Mouse (Mus musculus): Measurements from ENCODE around the gene Cdk4. TPM values are rescaled to one million over a fixed set of nuclear protein-coding genes. Genes with fewer than 3 reads are reported as not detected.

Gene Cdk4
- total RNA-seq (2021) = 100 to 1,000 TPM; 211 to 221 TPM

DNA sequence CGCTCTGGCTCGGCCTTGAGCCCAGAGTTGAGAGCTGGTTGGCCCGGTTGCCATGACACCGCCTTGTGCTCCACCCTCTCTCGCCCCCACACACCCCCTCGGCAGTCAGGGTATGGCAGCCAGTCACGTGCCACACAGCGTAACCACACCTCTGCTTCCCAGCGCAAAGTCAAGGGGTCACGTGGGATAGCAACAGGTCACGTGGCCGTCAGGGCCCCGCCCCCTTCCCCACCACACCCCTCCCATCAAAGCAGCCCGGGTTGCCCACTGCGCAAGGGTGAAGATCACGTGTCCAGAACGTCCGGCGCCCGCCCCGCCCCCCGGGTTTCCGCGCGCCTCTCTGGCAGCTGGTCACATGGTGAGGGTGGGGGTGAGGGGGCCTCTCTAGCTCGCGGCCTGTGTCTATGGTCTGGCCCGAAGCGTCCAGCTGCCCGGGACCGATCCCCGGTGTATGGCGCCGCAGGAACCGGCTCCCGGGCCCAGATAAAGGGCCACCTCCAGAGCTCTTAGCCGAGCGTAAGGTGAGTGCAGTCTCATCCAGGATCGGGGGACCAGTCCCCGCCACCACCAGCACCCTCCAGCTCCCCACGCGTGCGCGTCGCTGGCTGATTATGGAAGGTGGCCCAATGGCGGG is at the start of gene Cdk4:
TSS of gene Cdk4 (plus strand) at position 296 of the 634 bp plus-strand sequence.
- intact Hi-C loops (cut with DNase I) = no loop called here
- peak; percentile 100 for DNase-seq

DNA sequence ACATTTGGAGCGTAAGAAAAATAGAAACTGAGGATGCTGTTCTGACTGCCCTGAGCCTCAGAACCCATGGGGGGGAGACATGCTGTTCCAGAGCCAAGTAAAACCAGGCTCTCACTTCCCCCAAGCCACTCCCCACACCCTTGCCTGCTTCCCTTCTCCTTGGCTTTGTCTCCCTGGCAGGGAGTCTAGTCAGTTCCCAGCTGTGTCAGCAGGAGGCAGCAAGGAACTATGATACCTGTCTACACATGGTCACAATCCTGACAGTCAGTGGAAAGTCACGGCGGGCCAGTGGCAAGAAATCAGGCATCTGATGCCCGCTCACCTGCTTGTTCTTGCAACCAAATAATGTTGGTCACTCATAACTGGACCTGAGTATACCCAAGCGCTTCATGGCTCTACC is 46.8 kb upstream of the Cdk4 start:
- intact Hi-C loops (cut with DNase I) = no loop called here
- DNase-seq = no peak

DNA sequence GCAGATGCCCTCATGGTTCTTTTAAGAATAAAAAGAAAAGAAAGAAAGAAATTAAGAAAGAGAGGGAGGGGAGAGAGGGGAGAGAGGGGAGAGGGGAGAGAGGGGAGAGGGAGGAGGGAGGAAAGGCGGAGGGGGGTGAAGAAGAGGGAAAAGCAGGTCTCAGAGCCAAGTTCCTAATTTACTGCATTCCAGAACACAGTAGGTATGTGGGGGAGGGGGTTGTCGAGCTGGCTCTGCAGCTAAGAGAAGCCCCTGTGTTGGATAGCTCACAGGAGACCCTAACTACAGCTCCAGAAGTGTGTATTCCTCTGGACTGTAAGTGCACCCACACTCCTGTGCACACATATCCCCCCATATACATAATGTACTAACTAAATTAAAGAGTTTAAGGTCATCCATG is 46.3 kb upstream of the Cdk4 start:
- intact Hi-C loops (cut with DNase I) = no loop called here
- DNase-seq = no peak

DNA sequence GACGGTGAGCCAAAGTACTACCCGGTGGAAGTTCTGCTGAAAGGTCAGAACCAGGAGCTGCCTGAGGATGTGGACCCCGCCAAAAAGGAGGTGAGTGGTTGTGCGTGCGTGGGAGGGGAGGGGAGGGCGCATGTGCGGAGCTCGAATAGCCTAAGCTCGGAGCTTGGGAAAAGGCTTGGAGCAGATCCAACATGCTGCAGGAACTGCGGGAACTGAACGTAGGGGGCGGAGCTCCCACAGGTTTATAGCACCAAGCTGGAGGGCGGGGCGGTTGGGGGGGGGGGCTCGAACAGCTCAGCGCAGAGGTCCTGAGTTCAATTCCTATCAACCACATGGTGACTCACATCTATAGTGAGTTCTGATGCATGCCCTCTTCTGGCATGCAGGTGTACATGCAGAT is 44.9 kb upstream of the Cdk4 start:
- intact Hi-C loops (cut with DNase I) = no loop called here
- no peak for DNase-seq

DNA sequence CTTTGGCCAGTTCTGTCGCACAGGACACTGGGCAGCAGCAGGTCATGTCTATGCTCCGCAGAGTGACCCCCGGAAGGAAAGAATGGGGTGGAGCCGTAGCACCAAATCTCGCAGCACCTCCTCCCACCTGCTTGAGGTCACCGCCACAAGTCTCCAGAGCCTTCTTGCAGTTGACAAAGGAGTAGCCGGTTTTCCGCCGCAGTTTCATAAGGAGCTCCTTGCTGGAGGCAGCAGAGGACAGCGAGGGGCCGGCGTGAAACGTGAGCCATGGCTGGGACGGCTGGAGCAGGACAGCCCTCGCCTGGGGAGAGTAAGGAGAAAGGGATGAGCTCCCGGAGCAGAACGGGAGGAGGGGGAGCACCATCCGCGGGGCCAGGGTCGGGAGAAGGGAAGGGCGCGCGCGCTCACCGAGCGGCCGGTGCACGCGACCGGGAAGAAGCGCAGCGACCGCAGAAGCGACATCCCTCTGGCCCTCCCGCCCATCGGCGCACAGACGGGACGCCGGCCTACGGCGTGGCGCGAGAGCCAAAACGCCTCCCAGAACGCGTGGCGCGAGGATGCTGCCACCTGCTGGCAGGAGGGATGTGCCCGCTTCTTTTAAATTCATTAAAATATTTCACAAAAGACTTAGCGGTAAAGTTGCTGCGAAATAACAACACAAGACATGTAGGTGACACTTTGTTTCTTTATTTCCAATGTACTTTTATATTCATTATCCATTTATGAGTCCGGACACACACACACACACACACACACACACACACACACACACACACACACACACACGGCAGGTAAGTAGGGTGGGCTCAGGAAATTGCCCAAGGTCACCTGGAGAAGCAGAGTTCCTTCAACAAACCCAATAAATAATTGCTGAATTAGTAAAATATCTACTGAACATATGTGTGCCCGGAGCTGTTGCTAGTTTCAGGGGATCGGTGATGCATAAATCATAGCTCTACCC is 32.7 kb upstream of the Cdk4 start, which contains the start of gene Tsfm:
TSS of gene Tsfm (minus strand) at position 505 of the 961 bp plus-strand sequence.
- intact Hi-C loops (cut with DNase I) = loop anchor here (5.0 kb wide), 1 partner anchor 113 kb away; no protein-coding TSS in a partner anchor
- peak; percentile 94 for DNase-seq

DNA sequence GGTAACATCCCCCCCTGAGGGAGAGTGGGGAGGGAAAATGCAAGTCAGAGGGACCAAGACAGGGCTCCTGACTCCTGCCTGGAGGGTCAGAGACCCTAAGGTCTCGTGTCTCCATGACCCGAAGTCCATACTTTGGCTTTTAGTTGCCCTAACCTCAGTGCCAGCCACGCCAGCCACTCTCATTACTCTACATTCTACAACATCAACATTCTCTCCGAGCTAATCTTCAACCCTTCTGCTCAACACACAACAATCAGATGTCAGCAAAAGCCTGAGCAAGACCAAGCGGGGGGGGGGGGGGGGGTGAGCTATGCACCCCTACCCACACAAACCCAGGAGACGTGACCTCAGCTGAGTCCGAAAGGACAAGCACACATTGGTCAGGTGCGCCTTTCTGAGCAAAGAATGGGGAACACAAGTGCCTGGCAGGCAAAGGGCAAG is 30.0 kb upstream of the Cdk4 start:
- intact Hi-C loops (cut with DNase I) = loop anchor here (5.0 kb wide), 1 partner anchor 116 kb away; no protein-coding TSS in a partner anchor
- no peak for DNase-seq

DNA sequence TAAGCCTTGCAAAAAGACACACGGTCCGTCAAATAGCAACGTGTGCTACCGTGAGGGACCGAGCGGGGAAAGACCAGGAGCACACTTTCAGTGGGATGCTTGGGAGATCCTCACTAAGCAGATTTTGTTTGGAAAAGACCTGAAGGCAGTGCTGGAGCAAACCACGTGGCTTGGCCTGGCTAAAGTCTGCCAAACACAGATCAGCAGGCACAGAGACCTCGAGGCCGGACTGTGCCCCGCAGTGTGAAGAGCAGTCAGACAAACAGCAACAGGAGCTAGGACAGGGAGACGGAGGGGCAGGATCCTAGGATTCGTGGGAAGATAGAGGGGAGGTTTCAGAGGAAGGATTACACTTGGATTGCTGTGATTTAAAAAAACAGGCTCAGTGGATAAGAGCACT is 27.1 kb upstream of the Cdk4 start:
- no peak for DNase-seq
- intact Hi-C loops (cut with DNase I) = no loop called here

DNA sequence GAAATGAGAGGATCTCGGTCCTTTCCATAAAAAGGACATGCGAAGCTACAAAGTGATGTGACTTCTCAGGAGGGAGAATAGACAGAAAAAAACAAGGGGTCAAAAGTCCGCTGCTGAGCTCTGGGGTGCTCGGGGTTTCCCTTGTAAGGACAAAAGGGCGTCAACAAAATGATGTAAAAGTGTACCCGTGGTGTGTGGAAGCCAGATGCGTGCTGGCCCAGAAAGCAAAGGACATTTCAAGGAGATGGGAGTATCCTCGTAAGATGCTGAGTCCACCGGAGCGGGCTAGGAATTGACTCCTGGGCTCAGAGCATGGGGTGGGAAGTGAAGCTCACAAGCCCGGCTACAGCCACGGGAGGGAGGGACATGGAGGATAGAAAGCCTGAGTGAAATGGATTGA is 25.7 kb upstream of the Cdk4 start:
- DNase-seq = no peak
- intact Hi-C loops (cut with DNase I) = no loop called here

DNA sequence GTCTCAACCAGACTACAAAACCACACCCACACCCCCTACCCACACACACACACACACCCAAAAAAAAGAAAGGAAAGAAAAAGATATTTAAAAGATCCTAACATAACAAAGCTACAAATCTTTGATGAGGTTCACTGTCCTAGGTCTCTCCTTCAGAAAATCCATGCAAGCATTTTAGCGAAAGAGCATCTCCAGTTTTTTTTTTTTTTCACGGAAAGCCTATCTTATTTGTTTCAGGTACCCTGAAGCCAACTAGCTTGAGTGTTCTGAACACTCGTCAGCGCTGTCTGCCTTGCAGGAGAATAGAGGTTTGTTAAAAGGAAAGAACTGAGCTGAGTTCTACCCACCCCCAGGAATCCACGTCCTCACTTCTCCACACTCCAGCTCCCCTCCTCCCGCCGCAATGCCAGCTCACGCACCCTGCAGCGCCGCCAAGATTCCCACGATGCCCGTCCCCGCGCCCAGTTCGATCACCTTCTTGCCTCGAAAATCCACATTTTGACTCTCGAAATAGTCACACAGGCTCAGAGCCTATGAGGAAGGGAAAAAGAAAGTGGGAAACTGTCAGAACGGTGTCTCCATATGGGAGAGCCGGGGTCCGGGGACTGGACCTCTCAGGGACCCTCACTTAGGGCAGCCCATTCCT is 22.6 kb upstream of the Cdk4 start:
- DNase-seq = no peak
- intact Hi-C loops (cut with DNase I) = no loop called here

DNA sequence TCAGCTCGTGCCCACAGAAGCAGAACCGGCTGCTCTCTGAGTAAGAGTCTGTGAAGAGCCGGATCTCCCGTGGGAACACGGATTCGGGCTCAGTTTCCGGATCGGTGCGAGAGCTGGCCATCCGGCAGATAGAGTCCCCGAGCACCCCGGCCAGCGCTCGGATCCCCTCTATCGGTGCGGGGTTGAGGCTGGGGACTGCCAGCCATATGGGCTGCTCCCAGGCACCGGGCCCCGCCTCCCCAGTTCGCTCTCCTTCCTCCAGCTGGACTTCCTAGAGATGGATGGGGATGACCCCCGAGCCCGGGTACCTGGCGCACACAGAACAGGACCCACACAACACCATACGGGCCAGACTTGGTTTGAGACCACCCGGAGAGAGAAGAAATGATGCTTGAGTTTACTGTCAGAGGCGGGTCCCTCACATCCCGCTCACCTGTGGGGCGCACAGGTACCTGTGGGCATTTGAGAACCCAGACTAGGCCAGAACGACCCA is 22.0 kb upstream of the Cdk4 start, which contains the start of the genes Mettl1 and Eef1akmt3:
TSS of gene Mettl1 (plus strand) at position 141 of the 493 bp plus-strand sequence.
TSS of gene Eef1akmt3 (minus strand) at position 240 of the 493 bp plus-strand sequence.
- DNase-seq = peak; percentile 43
- intact Hi-C loops (cut with DNase I) = no loop called here

DNA sequence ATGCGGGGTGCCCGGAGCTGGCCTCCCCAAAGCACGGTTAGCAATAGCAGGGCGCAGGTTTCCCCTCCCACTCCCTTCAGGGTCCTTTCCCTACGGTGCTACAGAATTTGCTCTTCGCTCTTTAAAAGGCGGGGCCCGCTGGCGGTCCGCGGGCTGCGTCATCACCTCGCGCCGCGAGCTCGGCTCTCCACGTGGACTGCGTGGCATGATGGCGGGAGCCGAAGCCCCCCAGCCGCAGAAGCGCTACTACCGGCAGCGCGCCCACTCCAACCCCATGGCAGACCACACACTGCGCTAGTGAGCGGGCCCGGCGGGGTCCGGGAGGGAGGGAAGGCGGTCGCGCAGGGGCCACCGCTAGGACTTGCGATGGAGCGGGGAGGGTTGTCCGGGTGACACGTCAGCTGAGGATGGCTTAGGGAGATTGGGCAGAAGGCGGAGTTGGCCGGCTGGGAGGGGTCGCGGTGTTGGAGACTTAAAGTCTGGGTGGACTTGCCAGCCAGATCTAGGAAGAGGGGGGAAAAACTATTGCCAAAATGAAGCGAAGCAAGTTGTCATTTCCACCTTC is 21.5 kb upstream of the Cdk4 start:
- DNase-seq = peak; percentile 91
- intact Hi-C loops (cut with DNase I) = no loop called here

DNA sequence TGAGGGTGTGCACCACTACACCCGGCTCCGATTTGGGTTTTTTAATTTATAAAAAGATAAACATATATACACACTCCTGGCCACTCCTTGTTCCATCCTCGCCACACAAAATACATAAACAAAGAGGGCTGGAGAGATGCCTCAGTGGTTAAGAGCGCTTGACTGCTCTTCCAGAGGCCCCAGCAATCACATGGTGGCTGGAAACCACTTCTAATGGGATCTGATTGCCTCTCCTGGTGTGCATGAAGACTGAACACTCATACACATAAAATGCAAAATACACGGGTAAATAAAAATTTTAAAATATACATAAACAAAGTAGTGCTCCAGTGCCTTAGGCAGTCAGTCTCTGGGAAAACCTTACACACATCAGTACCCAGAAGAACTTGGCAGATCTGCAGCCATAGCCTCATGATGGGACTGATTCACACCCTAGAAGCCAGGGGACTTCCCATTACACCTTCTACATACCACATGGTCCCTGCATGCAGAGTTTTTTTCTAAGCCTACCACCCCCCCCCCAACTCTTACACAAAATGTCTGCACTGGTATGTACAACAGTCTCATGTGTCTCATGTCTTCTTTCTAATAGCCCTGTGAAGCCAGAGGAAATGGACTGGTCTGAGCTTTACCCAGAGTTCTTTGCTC is 20.7 kb upstream of the Cdk4 start:
- no peak for DNase-seq
- intact Hi-C loops (cut with DNase I) = no loop called here

DNA sequence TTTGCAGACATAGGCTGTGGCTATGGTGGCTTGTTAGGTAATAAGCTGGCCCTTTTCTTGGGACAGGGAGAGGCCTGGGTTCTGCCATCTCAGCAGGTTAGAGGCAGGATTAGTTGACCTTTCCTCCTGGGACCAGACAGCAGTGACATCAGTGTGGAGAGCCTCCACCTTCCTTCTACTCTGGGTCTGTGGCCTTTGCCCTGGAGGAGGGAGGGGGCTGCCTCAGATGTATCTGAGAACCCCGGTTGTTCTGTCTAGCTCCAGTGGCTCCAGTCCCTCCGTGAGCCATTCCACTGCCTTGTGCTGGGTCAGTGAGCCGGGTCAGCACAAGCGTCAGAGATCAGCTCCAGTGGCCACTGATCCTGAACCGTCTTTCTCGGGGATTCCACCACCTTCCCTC is 20.1 kb upstream of the Cdk4 start:
- intact Hi-C loops (cut with DNase I) = no loop called here
- DNase-seq = no peak

DNA sequence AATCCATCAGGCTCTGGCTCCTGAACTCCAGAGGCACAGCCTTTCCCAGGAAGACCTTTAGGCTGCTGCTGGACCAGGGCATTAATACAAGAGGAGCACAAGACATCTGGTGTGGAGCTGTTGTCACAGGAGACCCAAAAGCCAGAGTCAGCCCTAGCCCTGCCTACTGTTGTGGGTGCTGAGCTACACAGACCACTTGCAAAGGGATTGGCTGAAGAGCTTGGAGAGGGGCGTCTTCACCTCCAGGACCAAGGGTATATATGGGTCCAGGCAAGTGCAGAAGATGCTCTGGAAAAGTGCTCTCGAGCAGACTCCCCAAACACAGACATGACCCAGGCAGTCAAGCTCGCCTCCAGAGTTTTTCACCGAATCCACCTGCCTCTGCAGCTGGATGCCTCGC is 15.4 kb upstream of the Cdk4 start, which contains the start of gene Cyp27b1:
TSS of gene Cyp27b1 (plus strand) at position 297 of the 400 bp plus-strand sequence.
- intact Hi-C loops (cut with DNase I) = no loop called here
- no peak for DNase-seq

DNA sequence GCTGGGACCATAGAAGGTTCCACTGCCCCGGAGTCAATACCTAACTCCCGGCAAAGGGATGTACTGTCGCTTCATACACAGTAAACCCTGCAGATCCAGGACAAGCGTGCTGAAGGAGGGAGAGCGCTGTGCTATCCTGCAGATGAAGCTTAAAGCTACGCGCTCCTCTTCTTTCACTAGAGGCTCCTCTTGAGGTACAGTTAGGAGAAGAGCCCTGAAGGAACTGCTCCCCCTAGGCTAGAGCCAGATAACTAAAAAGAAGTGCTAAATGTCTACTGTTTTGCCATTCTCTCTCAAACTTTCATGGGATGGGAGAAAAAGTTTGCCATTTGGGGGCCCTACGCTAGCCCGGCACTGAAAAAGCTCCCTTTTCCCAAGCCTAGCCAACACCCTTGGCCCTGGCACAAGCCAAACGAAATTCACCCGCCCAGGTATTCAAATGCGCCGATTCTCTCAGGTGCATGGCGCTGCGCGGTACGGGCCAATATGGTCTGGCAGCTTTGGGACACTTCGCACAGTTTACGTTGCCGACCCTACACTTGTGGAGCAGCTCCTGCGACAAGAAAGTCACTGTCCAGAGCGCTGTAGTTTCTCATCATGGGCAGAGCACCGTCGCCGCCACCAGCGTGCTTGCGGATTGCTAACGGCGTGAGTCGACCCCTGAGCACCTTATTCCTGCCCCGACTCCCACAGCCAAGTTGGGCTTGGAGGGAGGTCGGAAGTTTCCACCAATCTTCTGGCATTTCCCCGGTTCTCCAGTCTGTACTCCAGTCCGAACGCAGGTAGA is 14.5 kb upstream of the Cdk4 start:
- DNase-seq = no peak
- intact Hi-C loops (cut with DNase I) = no loop called here

DNA sequence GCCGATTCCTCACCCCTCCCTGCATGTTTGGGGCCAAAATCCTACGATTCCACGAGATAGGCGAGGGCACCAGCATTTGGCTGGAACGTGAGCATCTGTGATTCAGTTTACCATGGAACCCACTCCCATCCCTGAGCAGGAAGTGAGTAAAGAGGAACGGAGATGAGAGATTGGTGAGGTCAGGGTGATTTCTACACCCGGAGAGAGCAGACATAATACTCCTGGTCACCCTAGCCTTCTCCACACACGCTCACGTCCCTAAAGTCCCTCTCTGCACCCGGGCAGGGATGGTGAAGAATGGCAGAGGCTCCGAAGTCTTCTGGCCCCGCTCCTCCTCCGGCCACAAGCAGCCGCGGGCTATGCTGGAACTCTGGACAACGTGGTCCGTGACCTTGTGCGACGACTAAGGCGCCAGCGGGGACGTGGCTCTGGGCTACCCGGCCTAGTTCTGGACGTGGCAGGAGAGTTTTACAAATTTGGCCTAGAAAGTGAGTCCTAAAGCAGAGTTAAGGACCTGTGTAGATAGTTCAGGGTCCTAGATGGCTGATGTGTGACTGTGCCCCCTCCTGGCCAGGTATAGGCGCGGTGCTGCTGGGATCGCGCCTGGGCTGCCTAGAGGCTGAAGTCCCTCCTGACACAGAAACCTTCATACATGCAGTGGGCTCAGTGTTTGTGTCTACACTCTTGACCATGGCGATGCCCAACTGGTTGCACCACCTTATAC is 13.8 kb upstream of the Cdk4 start:
- no peak for DNase-seq
- intact Hi-C loops (cut with DNase I) = no loop called here

DNA sequence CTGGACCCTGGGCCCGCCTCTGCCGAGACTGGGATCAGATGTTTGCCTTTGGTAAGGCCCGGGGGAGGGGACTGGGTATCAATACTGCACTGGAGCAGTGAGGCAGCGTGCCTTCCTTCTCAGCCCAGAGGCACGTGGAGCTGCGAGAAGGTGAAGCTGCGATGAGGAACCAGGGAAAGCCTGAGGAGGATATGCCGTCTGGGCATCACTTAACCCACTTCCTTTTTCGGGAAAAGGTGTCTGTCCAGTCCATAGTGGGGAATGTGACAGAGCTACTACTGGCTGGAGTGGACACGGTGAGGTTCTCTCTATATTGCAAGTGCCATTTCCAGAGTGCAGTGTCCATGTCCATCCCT is 13.2 kb upstream of the Cdk4 start:
- DNase-seq = no peak
- intact Hi-C loops (cut with DNase I) = no loop called here

DNA sequence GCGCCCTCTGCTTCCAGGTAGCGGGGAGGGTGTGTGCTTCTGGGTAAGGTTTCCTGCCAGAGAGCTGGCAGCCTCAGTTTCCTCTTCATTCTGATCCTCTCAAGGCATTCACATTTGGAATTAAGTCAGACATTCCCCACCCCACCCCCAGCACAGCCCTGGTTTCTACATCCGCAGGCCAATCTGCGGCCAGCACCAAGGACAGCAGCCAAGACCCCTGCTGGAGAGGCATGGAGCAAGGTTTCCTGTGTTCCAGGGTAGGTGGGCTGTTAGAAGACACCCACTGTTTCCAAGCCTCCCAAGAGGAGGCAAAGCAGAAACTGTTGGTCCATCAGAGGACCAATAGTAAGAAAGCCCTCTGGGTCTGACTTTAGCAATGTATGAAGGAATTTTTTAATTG is 8.7 kb upstream of the Cdk4 start:
- DNase-seq = no peak
- intact Hi-C loops (cut with DNase I) = no loop called here

DNA sequence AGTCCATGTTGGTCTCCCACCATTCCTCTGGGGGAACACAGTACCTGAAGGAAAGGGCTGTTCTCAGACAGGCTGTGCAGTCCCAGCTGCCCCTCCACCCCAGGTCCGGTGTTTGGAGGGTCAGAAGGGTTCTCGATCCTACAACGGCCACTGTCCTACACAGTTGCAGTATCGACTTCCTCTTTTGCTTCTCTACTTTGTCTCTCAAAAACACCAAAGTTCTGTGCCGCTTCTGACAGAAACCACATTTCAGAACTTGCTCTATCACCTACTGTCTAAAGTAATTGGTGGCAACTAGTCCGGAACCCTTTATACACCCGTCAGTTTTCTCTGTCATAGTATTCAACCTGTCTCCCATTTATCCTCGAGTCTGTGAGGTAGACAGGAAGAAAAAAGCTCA is 7.9 kb upstream of the Cdk4 start:
- intact Hi-C loops (cut with DNase I) = no loop called here
- no peak for DNase-seq
